Mouse (Mus musculus): ENCODE results near the gene Pcdh19.
A peak's percentile ranks its signal among the peaks of the same experiment; 100 is the strongest.
"Not testable (repeated sequence)": the region's sequence is repeated elsewhere in the genome, so short reads cannot be mapped to it uniquely, and the experiment has no call there.

Gene Pcdh19

GRCm38 (mm10) chrX:133688840-133689239 is at the start of gene Pcdh19:
Gene Pcdh19, minus strand, starts transcription at chrX:133688987.
- DNase-seq: peak; percentile 24 to 30

- DNase-seq: no peak
Observed at GRCm38 (mm10) chrX:133735871-133736270, 47.1 kb upstream of the Pcdh19 start.

DNA sequence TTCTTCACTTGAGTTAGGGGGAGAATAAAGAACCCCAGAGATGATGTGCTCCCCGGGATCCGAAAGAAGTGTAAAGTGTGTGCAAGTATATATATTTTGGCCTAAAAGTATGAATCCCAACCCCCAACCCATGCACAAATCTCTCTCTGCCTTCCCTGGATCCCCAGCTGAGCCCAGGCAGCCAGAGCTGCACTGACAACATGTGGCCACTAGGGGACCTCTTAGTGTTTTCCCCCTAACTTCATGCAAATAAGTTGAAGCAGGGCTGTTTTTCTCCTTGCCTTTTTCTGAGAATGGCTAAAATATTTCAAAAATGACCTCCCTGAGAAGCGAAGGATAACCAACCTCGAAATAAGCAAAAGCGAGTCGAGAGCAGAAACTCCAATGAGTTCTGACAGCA is 46.2 kb upstream of the Pcdh19 start:
- peak; percentile 2 to 6 for DNase-seq

DNA sequence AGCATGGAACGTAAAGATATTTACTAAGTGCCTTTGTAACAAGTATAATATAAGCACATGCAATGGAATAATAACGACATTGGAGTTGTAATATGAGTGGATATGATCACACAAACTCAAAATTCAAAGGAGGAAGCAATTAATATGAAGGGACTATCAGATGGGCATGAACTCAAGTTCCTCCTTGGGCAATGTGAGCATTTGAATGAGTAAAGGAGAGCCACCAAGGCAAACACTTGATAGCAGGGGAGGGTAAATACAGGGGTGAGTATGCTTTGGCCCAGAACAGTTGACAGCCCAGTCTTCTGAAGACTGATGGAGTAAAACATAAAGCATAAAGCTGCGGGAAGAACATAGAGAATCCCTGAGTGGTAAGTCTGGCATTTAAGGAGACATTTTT is 32.7 kb upstream of the Pcdh19 start:
- DNase-seq: no peak

DNA sequence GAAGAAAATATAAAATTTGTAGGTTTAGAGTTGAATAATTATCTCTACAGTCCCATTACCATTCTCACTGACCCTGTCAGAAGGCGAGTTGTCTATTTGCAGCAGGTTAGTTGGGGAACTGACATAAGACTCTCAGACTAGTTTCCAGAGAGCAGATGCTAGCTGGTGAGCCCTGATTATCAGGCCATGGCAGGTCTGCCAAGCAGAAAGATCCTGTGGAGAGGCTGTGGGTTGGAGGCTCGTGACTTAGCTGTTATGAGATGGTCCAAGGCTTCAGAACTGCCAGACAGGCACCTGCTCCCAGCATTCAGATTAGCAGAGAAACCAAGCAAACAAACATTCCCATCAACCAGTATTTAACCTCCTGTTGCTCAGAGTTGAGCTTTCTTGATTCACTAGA is 21.8 kb upstream of the Pcdh19 start:
- DNase-seq: no peak

DNA sequence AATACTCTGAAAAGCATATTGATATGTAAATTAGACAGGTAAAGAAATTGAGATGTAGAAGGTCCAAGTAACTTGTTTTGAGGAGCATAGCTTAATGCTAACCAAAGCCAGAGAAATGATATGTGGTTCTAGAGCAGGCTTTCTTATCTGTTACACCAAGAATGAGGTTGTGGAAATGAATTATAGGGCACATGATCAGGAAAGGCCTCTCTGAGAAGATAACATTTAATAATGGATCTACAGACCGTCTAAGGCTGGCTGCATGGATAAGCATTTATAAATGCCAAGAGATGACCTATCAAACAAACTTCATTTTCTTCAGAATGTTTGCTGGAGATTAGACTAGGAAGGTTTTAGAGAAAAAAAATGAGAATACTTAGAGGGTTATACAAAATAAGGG is 14.1 kb upstream of the Pcdh19 start:
- no peak for DNase-seq

DNA sequence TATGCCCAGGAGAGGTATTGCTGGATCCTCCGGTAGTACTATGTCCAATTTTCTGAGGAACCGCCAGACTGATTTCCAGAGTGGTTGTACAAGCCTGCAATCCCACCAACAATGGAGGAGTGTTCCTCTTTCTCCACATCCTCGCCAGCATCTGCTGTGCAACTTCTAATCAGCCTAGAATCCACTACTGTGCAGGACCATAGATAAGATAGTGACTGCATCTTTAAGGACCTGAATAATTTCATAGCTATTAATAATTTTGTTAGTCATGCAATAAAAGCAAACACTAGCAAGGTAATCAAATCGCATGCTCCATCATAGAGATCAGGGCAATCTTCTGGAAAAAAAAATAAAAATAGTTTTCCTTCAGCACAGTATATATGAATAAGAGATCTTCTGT is 9.1 kb upstream of the Pcdh19 start:
- not testable (repeated sequence) for DNase-seq

DNA sequence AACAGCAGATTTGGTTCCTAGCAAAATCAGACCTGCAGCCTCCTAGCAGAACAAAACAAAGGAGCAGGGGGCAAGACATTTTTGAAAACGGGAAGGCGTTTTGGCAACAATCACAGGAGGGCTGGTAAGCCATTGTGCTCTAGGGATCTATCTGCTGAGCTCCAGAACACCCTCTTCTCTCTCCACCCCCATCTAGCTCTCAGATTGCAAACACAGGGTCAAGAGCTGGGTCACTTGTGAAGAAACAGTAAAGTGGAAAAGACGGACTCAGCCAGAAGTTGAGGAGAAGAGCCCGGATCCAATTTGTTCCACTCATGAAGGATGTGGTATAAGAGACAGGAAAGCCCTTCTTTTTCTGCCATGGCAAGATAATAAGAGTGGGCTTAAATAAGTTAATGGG is 7.7 kb upstream of the Pcdh19 start:
- no peak for DNase-seq

DNA sequence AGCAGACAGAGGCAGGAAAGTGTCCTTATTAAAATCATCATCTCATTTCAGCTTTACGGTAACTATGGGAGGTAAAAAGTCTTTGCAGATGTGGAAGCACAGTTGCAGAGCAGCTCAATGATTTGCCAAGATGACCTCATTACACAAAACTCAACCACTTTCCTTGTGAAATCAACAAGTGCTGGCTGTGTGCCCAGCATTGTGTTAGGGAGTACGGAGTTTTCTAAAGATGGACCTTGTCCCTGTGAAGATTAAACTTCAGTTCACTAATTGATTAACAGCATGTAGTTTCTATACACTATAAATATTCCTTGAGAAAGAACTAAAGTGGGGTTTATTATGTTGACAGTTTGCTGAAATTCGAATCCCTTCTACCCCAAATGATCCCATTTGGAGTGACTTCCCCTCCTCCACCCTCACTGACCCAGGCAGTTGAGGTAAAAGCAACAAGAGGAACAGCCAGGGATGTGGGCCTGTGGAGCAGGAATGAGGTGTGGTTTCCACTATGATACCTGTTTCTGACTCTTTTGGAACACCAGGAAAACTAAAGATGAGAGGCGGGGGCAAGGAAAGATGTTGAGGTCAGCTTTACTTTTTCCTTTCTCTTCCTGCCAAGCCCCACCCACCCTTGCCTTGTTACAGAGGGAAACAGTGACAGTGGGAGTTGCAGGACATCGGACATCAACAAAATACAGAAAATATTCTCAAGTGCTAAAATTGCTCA is 4.4 kb upstream of the Pcdh19 start:
- no peak for DNase-seq

GRCm38 (mm10) chrX:133692392-133692790 is 3.6 kb upstream of the Pcdh19 start:
- no peak for DNase-seq

DNA sequence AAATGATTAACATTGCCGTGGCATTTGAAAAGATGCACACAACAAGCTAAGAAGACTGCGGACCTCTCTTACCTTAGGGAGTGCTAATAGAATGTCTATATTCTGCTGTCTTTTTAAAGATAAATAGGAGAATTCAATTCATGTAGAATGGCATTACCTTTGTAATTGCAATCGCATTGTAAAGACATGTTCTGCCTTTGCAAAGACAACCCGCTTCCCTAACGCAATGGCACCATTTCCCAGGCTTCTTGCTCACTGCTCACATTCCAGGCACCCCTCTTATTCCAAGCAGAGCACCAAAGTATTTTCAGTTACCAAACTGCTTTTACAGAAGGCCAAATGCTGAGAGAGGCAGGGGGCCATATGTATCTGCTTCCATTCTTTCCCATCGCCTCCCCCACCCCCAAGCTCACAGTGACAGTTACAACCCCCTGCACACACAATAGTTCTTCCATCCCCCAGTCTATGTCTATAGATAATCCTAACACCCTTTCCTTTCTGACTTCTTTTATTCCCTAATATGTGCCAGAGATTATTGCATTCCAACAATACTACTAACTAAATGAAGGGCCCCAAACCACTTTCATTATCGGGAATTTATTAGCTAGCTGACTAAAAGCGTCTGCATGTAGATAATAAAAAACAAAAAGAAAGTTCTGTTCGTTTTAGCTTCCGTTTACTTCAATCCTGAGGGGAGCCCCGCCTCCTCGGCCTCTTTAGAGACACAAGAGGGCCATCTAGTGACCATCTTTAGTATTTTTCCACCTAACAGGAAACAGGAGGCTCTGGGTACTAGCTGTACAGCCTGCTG is 3.0 kb upstream of the Pcdh19 start:
- DNase-seq: peak in 1 of 2 experiments; percentile 9

GRCm38 (mm10) chrX:133690822-133691221 is 2.0 kb upstream of the Pcdh19 start:
- DNase-seq: no peak

DNA sequence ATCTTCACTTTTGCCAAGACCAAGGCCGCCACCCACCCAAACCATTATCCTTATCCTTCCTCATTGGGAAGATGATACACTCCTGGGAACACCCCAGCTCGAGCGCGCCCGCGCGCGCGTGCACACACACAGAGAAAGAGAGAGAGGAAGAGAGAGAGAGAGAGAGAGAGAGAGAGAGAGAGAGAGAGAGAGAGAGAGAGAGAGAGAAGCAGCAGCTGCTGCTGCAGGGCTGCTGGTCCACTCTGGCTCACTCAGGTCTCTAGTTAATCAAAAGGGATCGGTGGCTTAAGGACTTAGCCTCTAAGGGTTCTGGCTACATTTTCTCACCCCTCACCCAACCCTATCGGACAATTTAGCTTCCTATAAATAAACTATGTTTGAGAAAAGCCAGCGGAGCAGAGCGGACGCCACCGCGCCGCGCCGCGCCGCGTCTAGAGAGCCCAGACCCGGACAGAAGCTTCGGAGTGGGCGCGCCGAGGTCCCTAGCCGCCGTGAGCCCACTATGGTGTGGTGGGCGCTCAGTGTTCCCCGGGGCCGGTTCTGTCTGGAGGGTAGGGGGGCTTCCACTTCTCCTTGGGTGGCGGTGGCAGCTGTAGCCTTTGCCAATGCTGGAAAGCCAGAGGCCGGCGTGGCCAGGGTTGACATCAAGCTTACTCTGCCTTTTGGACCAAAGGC is 926 bp upstream of the Pcdh19 start:
- DNase-seq: no peak

- DNase-seq: no peak
Observed at GRCm38 (mm10) chrX:133688156-133688555, 631 bp downstream of the Pcdh19 start.

- no peak for DNase-seq
Observed at GRCm38 (mm10) chrX:133687666-133688151, 1.1 kb downstream of the Pcdh19 start.

DNA sequence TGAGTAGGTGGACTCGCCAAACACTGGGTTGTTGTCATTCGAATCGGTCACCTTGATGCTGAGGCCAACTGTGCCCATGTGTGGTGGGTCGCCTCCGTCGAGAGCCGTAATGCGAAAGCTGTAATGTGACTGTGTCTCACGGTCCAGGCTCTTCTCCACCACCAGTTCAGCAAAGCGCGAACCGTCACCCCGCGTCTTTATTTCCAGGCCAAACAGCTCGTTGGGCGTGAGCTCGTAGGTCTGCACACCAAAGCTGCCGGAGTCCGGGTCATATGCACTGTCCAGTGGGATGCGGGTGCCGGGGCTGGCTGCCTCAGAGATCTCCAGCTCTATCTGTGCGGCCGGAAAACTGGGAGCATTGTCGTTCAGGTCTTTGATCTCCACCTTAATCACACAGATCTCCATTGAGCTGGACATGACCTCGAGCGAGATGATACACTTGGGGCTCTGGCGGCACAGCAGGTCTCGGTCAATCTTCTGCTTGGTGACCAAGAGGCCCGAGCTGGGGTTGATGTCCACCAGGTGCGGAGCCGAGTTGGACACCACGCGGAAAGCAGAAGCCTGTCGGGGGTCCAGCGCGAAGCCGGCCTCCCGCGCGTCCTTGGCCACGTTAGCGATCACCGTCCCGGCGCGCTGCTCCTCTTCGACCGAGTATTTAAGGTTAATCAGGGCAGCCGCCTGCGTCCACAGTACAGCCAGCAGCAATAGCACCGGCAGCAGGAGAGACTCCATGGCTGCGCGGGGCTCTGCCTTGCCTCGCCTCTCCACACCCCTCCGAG is 2.1 kb downstream of the Pcdh19 start:
- DNase-seq: no peak

DNA sequence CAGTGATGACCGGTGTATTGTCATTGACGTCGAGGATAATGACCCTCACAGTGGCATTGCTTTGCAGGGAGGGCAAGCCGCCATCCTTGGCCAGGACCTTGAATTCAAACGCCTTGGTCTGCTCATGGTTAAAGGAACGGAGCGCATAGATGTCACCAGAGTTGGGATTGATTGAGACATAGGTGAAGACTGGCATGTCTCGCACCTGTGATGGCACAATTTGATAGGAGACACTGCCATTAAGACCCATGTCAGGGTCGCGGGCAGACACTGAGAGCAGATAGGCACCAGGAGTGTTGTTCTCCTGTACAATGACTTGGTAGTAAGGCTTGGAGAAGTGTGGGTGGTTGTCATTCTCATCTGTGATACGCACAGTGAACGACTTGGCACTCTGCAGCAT is 3.2 kb downstream of the Pcdh19 start:
- DNase-seq: no peak

GRCm38 (mm10) chrX:133683961-133684360 is 4.8 kb downstream of the Pcdh19 start:
- no peak for DNase-seq

GRCm38 (mm10) chrX:133675121-133675520 is 13.7 kb downstream of the Pcdh19 start:
- no peak for DNase-seq

DNA sequence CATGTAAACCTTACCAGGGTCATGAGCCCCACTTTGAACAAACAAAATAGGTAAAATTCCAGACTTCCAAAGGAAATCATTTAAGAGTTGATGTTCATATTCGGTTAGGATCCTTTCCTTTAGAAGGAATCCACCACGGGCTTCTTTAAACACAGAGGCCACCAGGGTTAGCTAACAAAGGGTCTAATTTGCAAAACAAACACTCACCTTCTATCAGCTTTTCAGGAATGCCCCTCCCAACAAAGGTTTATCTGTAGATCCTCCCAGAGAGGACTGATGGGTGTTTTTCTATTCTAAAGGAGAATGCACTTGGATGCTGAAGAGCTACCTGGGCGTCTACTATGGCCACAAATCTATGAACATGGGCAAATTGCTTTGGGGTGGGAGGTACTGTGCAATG is 15.0 kb downstream of the Pcdh19 start:
- DNase-seq: no peak

DNA sequence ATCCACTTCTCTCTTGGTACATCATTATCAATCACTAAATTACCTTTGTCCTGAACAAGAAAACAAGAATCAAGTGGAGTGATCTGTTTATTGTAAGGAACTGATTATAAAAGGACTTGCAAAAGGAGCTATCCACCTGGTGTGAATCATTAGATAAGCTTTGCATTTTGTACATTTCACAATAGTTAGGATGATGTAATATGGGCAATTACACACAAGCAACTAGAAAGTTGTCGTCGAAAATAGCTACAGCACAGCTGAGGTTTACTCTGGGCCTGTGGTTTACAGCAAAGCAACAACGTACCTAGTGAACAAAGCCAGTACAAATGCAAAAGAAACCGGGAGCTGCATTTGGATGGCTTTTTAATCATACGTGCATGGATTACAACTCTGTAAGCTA is 28.7 kb downstream of the Pcdh19 start:
- DNase-seq: no peak

Data from thymus, postnatal 36 days (tissue).